Mouse (Mus musculus): Measurements from ENCODE around the gene Ythdf2. TPM values are rescaled to one million over a fixed set of nuclear protein-coding genes. Genes with fewer than 3 reads are reported as not detected.
"Not testable (repeated sequence)": the region's sequence is repeated elsewhere in the genome, so short reads cannot be mapped to it uniquely, and the experiment has no call there.

Ythdf2 gene
- total and polyA plus RNA-seq, 3 experiments = 65.2 to 84.3 (median 70.3) TPM

GRCm38 (mm10) chr4:132238356-132238755, 26.3 kb upstream of the Ythdf2 start:
- ATAC-seq (ENCODE audit: extremely low read depth, insufficient number of reproducible peaks, low FRiP score, poor library complexity, severe bottlenecking) (no peak), DNase-seq (ENCODE audit: low spot score) (no peak)
- H3K27me3 ChIP-seq (ENCODE audit: insufficient read depth, low read length) = no peaks in the 10 kb centered on the region
- H3K4me3 ChIP-seq (ENCODE audit: low read depth, low read length) = no peak overlapping the region
- no peaks in the 10 kb centered on the region for H3K9me3 ChIP-seq (replicated peaks)
- peaks cover 83% of the 10 kb centered on the region for H3K36me3 ChIP-seq (replicated peaks)
- TF ChIP-seq CTCF (IDR thresholded peaks at IDR 0.05; ENCODE audit: low read depth, low read length) = no peak
- no peak for TF ChIP-seq POLR2AphosphoS5 (IDR thresholded peaks at IDR 0.05; ENCODE audit: insufficient replicate concordance, low read depth, low read length)
- no peak for TF ChIP-seq GATA1 (IDR thresholded peaks at IDR 0.05; ENCODE audit: borderline replicate concordance, low read length)
- TF ChIP-seq GATA2 (IDR thresholded peaks at IDR 0.05; ENCODE audit: borderline replicate concordance, low read depth, low read length) = no peak
- TF ChIP-seq TAL1 (conservative IDR thresholded peaks at IDR 0.05; ENCODE audit: low read depth, low read length) = no peak
- peaks cover 8% of the 10 kb centered on the region for H3K4me1 ChIP-seq (ENCODE audit: insufficient read depth, low read depth, low read length)

GRCm38 (mm10) chr4:132234710-132235109, 22.6 kb upstream of the Ythdf2 start:
- H3K27me3 ChIP-seq (ENCODE audit: insufficient read depth, low read length) = no peaks in the 10 kb centered on the region
- TF ChIP-seq GATA2 (IDR thresholded peaks at IDR 0.05; ENCODE audit: borderline replicate concordance, low read depth, low read length) (no peak), GATA1 (IDR thresholded peaks at IDR 0.05; ENCODE audit: borderline replicate concordance, low read length) (no peak), CTCF (IDR thresholded peaks at IDR 0.05; ENCODE audit: low read depth, low read length) (no peak)
- H3K36me3 ChIP-seq (replicated peaks) = peaks cover 91% of the 10 kb centered on the region
- no peak for ATAC-seq (ENCODE audit: extremely low read depth, insufficient number of reproducible peaks, low FRiP score, poor library complexity, severe bottlenecking)
- DNase-seq (ENCODE audit: low spot score) = no peak
- no peak overlapping the region for H3K4me3 ChIP-seq (ENCODE audit: low read depth, low read length)
- H3K9me3 ChIP-seq (replicated peaks) = no peaks in the 10 kb centered on the region
- no peaks in the 10 kb centered on the region for H3K4me1 ChIP-seq (ENCODE audit: insufficient read depth, low read depth, low read length)

- no peak for DNase-seq (ENCODE audit: low spot score)
- ATAC-seq (ENCODE audit: extremely low read depth, insufficient number of reproducible peaks, low FRiP score, poor library complexity, severe bottlenecking) = no peak
- H3K36me3 ChIP-seq (replicated peaks) = peaks cover 94% of the 10 kb centered on the region
- 0 out of 2 replicates have a peak, but pooled peaks cover 4% of the 10 kb centered on the region for H3K4me1 ChIP-seq (ENCODE audit: insufficient read depth, low read depth, low read length)
- no peaks in the 10 kb centered on the region for H3K27me3 ChIP-seq (ENCODE audit: insufficient read depth, low read length)
- H3K9me3 ChIP-seq (replicated peaks) = no peaks in the 10 kb centered on the region
- no peak for TF ChIP-seq CTCF (IDR thresholded peaks at IDR 0.05; ENCODE audit: low read depth, low read length)
- TF ChIP-seq GATA2 (IDR thresholded peaks at IDR 0.05; ENCODE audit: borderline replicate concordance, low read depth, low read length) = no peak
- TF ChIP-seq TAL1 (conservative IDR thresholded peaks at IDR 0.05; ENCODE audit: low read depth, low read length) = no peak
- TF ChIP-seq GATA1 (IDR thresholded peaks at IDR 0.05; ENCODE audit: borderline replicate concordance, low read length) = no peak
- TF ChIP-seq POLR2AphosphoS5 (IDR thresholded peaks at IDR 0.05; ENCODE audit: insufficient replicate concordance, low read depth, low read length) = no peak
- no peak overlapping the region for H3K4me3 ChIP-seq (ENCODE audit: low read depth, low read length)
Measured at GRCm38 (mm10) chr4:132230422-132230821, 18.3 kb upstream of the Ythdf2 start.

DNA sequence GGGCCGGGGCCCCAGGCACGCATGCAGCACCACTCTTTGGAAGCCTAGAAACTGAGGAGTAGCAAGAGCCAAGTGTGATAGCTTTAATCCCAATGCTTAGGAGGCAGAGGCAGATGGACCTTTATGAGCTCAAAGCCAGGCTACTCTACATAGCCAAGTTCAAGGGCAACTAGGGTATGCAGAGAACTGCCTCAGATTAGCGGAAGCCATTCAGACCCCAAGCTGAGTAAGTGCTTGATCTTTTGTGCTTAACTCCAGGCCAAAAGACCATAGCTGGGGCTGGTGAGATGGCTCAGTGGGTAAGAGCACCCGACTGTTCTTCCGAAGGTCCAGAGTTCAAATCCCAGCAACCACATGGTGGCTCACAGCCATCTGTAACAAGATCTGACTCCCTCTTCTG, 9.9 kb upstream of the Ythdf2 start:
- not testable (repeated sequence) for H3K27me3 ChIP-seq (ENCODE audit: insufficient read depth, low read length); DNase-seq (ENCODE audit: low spot score); ATAC-seq (ENCODE audit: extremely low read depth, insufficient number of reproducible peaks, low FRiP score, poor library complexity, severe bottlenecking); H3K4me3 ChIP-seq (ENCODE audit: low read depth, low read length); H3K9me3 ChIP-seq (replicated peaks)
- Histone ChIP-seq H3K4me1 (ENCODE audit: insufficient read depth, low read depth, low read length) (peaks cover 22% of the 10 kb centered on the region), H3K36me3 (replicated peaks) (peaks cover 41% of the 10 kb centered on the region)

DNA sequence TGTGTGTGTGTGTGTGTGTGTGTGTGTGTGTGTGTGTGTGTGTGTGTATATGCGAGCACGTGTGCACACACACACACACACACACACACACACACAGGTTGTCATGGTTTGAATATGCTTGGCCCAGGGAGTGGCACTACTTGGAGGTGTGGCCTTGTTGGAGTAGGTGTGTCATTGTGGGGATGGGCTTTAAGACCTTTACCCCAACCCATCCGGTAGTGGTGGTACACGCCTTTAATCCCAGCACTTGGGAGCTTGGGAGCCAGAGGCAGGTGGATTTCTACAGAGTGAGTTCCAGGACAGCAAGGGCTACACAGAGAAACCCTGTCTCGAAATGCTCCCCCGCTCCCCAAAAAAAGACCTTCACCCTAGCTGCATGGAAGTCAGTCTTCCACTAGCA, 6.3 kb upstream of the Ythdf2 start:
- not testable (repeated sequence) for H3K9me3 ChIP-seq (replicated peaks); H3K27me3 ChIP-seq (ENCODE audit: insufficient read depth, low read length); H3K4me3 ChIP-seq (ENCODE audit: low read depth, low read length); DNase-seq (ENCODE audit: low spot score); ATAC-seq (ENCODE audit: extremely low read depth, insufficient number of reproducible peaks, low FRiP score, poor library complexity, severe bottlenecking)
- Histone ChIP-seq H3K36me3 (replicated peaks) (peaks cover 10% of the 10 kb centered on the region), H3K4me1 (ENCODE audit: insufficient read depth, low read depth, low read length) (peaks cover 26% of the 10 kb centered on the region)

GRCm38 (mm10) chr4:132217781-132218180, 5.7 kb upstream of the Ythdf2 start:
- TF ChIP-seq TAL1 (conservative IDR thresholded peaks at IDR 0.05; ENCODE audit: low read depth, low read length) (no peak), GATA1 (IDR thresholded peaks at IDR 0.05; ENCODE audit: borderline replicate concordance, low read length) (no peak), GATA2 (IDR thresholded peaks at IDR 0.05; ENCODE audit: borderline replicate concordance, low read depth, low read length) (no peak), CTCF (IDR thresholded peaks at IDR 0.05; ENCODE audit: low read depth, low read length) (no peak), POLR2AphosphoS5 (IDR thresholded peaks at IDR 0.05; ENCODE audit: insufficient replicate concordance, low read depth, low read length) (no peak)
- Histone ChIP-seq H3K4me1 (ENCODE audit: insufficient read depth, low read depth, low read length) (peaks cover 27% of the 10 kb centered on the region), H3K36me3 (replicated peaks) (peaks cover 5% of the 10 kb centered on the region), H3K4me3 (ENCODE audit: low read depth, low read length) (no peak overlapping the region), H3K9me3 (replicated peaks) (no peaks in the 10 kb centered on the region), H3K27me3 (ENCODE audit: insufficient read depth, low read length) (no peaks in the 10 kb centered on the region)
- DNase-seq (ENCODE audit: low spot score) (no peak), ATAC-seq (ENCODE audit: extremely low read depth, insufficient number of reproducible peaks, low FRiP score, poor library complexity, severe bottlenecking) (no peak)

DNA sequence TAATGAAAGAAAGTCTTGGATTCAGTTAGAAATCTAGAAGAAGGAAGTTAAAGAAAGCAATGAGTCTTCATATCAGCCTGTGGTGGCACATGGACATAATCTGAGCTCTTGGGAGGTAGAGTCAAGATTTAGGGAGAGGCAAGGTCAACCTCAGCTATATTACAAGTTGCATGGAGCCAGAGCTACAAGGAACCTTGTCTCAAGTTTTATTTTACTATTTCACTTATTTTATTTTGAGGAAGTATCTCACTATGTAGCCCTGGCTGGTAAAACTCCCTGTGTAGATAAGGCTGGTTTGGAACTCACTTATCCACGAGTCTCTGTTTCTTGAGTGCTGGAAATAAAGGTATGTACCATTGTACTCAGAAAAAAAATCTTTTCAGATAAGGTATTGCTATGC, 4.5 kb upstream of the Ythdf2 start:
- Histone ChIP-seq H3K4me1 (ENCODE audit: insufficient read depth, low read depth, low read length) (peaks cover 31% of the 10 kb centered on the region), H3K9me3 (replicated peaks) (no peaks in the 10 kb centered on the region), H3K27me3 (ENCODE audit: insufficient read depth, low read length) (no peaks in the 10 kb centered on the region), H3K4me3 (ENCODE audit: low read depth, low read length) (no peak overlapping the region), H3K36me3 (replicated peaks) (no peaks in the 10 kb centered on the region)
- TF ChIP-seq CTCF (IDR thresholded peaks at IDR 0.05; ENCODE audit: low read depth, low read length) = no peak
- TF ChIP-seq GATA1 (IDR thresholded peaks at IDR 0.05; ENCODE audit: borderline replicate concordance, low read length) = no peak
- no peak for TF ChIP-seq POLR2AphosphoS5 (IDR thresholded peaks at IDR 0.05; ENCODE audit: insufficient replicate concordance, low read depth, low read length)
- no peak for TF ChIP-seq GATA2 (IDR thresholded peaks at IDR 0.05; ENCODE audit: borderline replicate concordance, low read depth, low read length)
- TF ChIP-seq TAL1 (conservative IDR thresholded peaks at IDR 0.05; ENCODE audit: low read depth, low read length) = no peak
- ATAC-seq (ENCODE audit: extremely low read depth, insufficient number of reproducible peaks, low FRiP score, poor library complexity, severe bottlenecking) (no peak), DNase-seq (ENCODE audit: low spot score) (no peak)
